Mouse (Mus musculus) liver, adult 2 months (tissue): ENCODE data around the gene Tnfaip8l3.

ENCODE experiments used
- CTCF ChIP-seq: fragments of 200-500 bp; IDR thresholded peaks from 2 replicates; pipeline ENCODE4 v1.5.1; 2011; ENCODE audit warnings: low read depth, low read length, control low read depth
- POLR2A ChIP-seq: fragments of 200-500 bp; IDR thresholded peaks from 2 replicates; pipeline ENCODE4 v1.6.1; 2011; ENCODE audit warnings: low read length, control low read depth; ENCODE audit not compliant: insufficient read depth; ENCODE audit errors: extremely low read depth

DNA sequence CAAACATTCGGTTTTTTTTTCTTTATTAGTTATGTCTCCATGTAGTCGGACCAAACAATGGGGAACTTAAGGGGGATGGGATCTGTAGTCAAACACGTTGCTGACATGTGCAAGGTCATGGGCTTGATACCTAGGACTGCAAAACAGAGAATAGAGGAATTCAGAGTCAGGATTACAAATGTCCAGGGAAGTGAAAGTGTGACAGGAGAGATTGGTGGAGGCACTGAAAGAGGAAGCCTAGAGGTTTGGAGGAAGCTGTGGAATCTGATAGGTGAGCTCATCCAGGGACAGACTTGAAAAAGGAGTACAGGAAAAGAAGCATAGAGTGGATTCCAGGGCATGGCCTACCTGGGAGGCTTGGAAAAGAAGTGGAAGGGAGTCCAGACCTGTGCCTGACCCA lies 16.1 kb upstream of the Tnfaip8l3 start:
- TF ChIP-seq POLR2A, result no peak
- TF ChIP-seq CTCF, result no peak
